Mouse (Mus musculus) CD4-positive helper T cell, adult 2 months (primary cell): ENCODE data around the gene Stx8.

Experiments used
- DNase-seq: peaks from one replicate; pipeline ENCODE4 v3.0.0-alpha.2; 2012; ENCODE audit warnings: low read depth, missing footprints, low spot score

Gene Stx8

GRCm38 (mm10) chr11:68145066-68145585 is 179.1 kb downstream of the Stx8 start:
- DNase-seq, result no peak

GRCm38 (mm10) chr11:68145586-68146455 is 179.8 kb downstream of the Stx8 start:
- DNase-seq, result no peak

- no peak for DNase-seq
Observed at GRCm38 (mm10) chr11:68146456-68146851, 180.5 kb downstream of the Stx8 start.

GRCm38 (mm10) chr11:68150938-68151337 is 184.9 kb downstream of the Stx8 start:
- no peak for DNase-seq

- no peak for DNase-seq
Observed at GRCm38 (mm10) chr11:68155821-68156220, 189.8 kb downstream of the Stx8 start.

GRCm38 (mm10) chr11:68158166-68158565 is 192.2 kb downstream of the Stx8 start:
- no peak for DNase-seq

- DNase-seq, result no peak
Observed at GRCm38 (mm10) chr11:68159867-68160266, 193.9 kb downstream of the Stx8 start.

GRCm38 (mm10) chr11:68164408-68164807 is 198.4 kb downstream of the Stx8 start:
- no peak for DNase-seq

GRCm38 (mm10) chr11:68168427-68168826 is 202.4 kb downstream of the Stx8 start:
- DNase-seq, result no peak

- no peak for DNase-seq
Observed at GRCm38 (mm10) chr11:68171973-68172647, 206.1 kb downstream of the Stx8 start.

- no peak for DNase-seq
Observed at GRCm38 (mm10) chr11:68172648-68173045, 206.7 kb downstream of the Stx8 start.

GRCm38 (mm10) chr11:68176550-68176949 is 210.6 kb downstream of the Stx8 start:
- DNase-seq, result peak; percentile 31

- no peak for DNase-seq
Observed at GRCm38 (mm10) chr11:68177415-68177814, 211.4 kb downstream of the Stx8 start.

GRCm38 (mm10) chr11:68185647-68186046 is 219.7 kb downstream of the Stx8 start:
- DNase-seq, result no peak

- DNase-seq, result no peak
Observed at GRCm38 (mm10) chr11:68187242-68187641, 221.2 kb downstream of the Stx8 start.

- DNase-seq, result no peak
Observed at GRCm38 (mm10) chr11:68188695-68189201, 222.8 kb downstream of the Stx8 start.

- no peak for DNase-seq
Observed at GRCm38 (mm10) chr11:68190849-68191248, 224.9 kb downstream of the Stx8 start.

GRCm38 (mm10) chr11:68195168-68195567 is 229.2 kb downstream of the Stx8 start:
- DNase-seq, result no peak

- DNase-seq, result no peak
Observed at GRCm38 (mm10) chr11:68195693-68196176, 229.7 kb downstream of the Stx8 start.

- DNase-seq, result no peak
Observed at GRCm38 (mm10) chr11:68196566-68196965, 230.6 kb downstream of the Stx8 start.

GRCm38 (mm10) chr11:68197471-68197870 is 231.5 kb downstream of the Stx8 start:
- DNase-seq, result no peak

- peak; percentile 53 for DNase-seq
Observed at GRCm38 (mm10) chr11:68198696-68199095, 232.7 kb downstream of the Stx8 start.
